Mouse (Mus musculus): ENCODE data around the gene Ranbp10. TPM values are rescaled to one million over a fixed set of nuclear protein-coding genes. Genes with fewer than 3 reads are reported as not detected.
A peak's percentile ranks its signal among the peaks of the same experiment; 100 is the strongest.

Ranbp10 gene
- polyA plus RNA-seq, 1 experiment from 2014 or later, result 11.7 TPM

DNA sequence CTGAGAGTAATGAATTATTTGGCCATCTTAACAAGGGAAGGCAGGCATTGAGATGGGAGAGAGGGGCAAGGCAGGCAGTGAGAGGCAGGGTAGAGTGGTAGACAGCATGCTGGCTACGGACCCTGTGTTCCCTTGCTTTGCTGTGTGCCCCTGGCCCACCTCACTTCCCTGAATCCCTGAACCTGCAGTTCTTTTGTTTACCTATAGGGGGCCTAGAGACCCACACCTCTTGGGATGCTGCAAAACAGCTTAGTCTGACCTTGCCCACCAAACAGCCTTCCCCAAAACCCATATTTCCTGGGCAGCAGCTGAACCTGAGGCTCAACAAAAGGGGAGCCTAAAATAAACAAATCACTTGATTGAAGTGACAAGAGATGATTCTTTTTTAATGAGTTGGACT lies 56.5 kb downstream of the Ranbp10 start:
- Histone ChIP-seq H3K9me3 (ENCODE audit: control insufficient read depth, low read length) (no peaks in the 10 kb centered on the region), H3K4me3 (ENCODE audit: low read depth, low read length) (no peak overlapping the region), H3K4me1 (replicated peaks; ENCODE audit: control insufficient read depth, insufficient read depth, low read length) (no peaks in the 10 kb centered on the region), H3K36me3 (ENCODE audit: control insufficient read depth, insufficient read depth, low read length) (peaks cover 71% of the 10 kb centered on the region), H3K27ac (ENCODE audit: low read depth) (no peak overlapping the region), H3K9ac (ENCODE audit: low read length) (no peak overlapping the region), H3K4me2 (ENCODE audit: low read length) (no peak overlapping the region), H3K27me3 (replicated peaks; ENCODE audit: control insufficient read depth, insufficient read depth, low read length) (no peaks in the 10 kb centered on the region)
- 76% methylated on average over 1 of the region's 1 CpGs for WGBS
- ATAC-seq (replicated peaks; ENCODE audit: low FRiP score, low TSS enrichment, low read depth) (peak; percentile 51; the same call in 1 of the 2 replicates), DNase-seq (ENCODE audit: low spot score) (no peak)

DNA sequence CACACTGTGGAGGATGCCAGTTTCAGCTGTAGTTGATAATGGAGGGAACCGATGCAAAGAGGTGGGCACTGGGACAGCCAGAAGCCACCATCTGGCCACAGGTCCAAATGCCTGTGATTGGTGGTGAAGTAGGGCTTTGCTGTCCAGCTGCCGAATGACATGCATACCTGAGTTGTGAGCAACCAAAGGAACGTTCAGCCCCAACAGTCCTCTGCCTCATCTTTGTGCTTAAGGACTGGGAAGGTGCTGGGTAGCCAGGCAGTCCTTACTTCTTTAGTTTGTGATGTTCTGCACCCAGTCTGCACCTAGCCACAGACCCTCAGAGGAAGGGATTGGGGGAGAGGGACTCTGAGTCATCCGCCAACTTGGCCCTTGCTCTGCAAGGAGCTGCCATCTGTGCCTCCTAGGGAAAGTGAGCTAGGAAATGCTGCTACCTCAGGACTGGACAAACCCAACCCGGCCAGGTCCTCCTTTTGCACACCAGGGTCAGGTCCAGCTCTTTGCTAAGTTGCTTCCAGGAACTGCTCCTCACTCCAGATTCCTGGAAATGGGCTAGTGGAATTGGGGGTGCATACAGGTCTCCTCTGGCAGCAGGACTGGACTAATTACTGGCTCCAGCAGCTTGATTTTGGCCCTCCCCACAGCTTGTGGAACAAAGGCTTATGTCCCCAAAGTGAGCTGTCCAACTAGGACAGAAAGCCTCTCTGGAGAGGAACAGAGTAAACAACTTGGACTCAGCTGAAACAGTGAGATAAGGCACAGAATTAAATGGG lies 58.5 kb downstream of the Ranbp10 start:
- H3K4me2 ChIP-seq (ENCODE audit: low read length), result no peak overlapping the region
- H3K9me3 ChIP-seq (ENCODE audit: control insufficient read depth, low read length), result no peaks in the 10 kb centered on the region
- no peak overlapping the region for H3K4me3 ChIP-seq (ENCODE audit: low read depth, low read length)
- no peak overlapping the region for H3K9ac ChIP-seq (ENCODE audit: low read length)
- ATAC-seq (replicated peaks; ENCODE audit: low FRiP score, low TSS enrichment, low read depth) (no peak), DNase-seq (ENCODE audit: low spot score) (no peak)
- H3K27me3 ChIP-seq (replicated peaks; ENCODE audit: control insufficient read depth, insufficient read depth, low read length), result no peaks in the 10 kb centered on the region
- H3K4me1 ChIP-seq (replicated peaks; ENCODE audit: control insufficient read depth, insufficient read depth, low read length), result no peaks in the 10 kb centered on the region
- WGBS, result 93% methylated on average over 5 of the region's 5 CpGs
- peaks cover 54% of the 10 kb centered on the region for H3K36me3 ChIP-seq (ENCODE audit: control insufficient read depth, insufficient read depth, low read length)
- no peak overlapping the region for H3K27ac ChIP-seq (ENCODE audit: low read depth)

DNA sequence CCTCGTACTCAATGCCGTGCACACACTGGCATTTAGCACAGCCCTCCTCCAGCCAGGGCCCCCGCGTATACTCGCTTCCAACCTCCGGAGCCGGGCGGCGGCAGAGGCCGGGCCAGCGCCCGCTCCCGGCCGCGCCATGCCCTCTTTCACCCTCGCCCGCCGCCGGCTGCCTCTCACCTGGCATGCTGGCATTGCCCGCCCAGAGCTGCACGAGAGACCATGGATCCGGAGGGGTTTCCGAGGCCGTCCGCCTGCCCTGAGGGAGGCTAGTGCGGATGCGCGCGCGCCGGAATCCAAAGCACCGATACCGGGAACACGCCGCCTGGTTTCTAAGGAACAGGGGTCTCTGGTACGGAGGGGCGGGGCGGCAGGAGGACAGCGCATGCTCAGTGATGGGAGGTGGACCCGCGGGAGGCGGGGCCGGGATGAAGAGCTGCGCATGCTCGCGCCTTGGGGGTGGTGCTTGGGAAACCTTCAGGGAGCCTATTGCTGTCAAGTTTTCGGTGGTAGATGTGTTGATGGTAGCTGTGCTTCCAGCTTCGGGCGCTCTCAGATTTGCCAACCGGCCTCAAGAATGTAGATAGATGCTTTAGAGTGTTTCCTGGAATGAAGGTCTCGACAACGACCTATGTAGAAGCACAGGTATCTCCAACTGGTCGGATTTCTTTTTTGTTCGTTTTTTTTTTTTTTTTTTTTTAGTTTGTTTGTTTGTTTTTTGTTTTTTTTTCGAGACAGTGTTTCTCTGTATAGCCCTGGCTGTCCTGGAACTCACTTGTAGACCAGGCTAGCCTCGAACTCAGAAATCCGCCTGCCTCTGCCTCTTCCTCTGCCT lies 68.7 kb downstream of the Ranbp10 start, which contains the start of gene Gfod2:
Gfod2 (minus strand) TSS at position 388 of the 832 bp plus-strand sequence.
- no peaks in the 10 kb centered on the region for H3K27me3 ChIP-seq (replicated peaks; ENCODE audit: control insufficient read depth, insufficient read depth, low read length)
- peak; percentile 97 for DNase-seq (ENCODE audit: low spot score)
- 4% methylated on average over 57 of the region's 57 CpGs for WGBS
- peak within 1 kb of the TSS; percentile 85 for H3K4me2 ChIP-seq (ENCODE audit: low read length)
- peak within 1 kb of the TSS; percentile 14; the same call in 1 of the 2 replicates for H3K27ac ChIP-seq (ENCODE audit: low read depth)
- no peaks in the 10 kb centered on the region for H3K36me3 ChIP-seq (ENCODE audit: control insufficient read depth, insufficient read depth, low read length)
- H3K4me1 ChIP-seq (replicated peaks; ENCODE audit: control insufficient read depth, insufficient read depth, low read length), result peaks cover 3% of the 10 kb centered on the region; the same call in 1 of the 2 replicates
- peak within 1 kb of the TSS; percentile 84 for H3K4me3 ChIP-seq (ENCODE audit: low read depth, low read length)
- H3K9me3 ChIP-seq (ENCODE audit: control insufficient read depth, low read length), result no peaks in the 10 kb centered on the region
- H3K9ac ChIP-seq (ENCODE audit: low read length), result peak within 1 kb of the TSS; percentile 66
- ATAC-seq (replicated peaks; ENCODE audit: low FRiP score, low TSS enrichment, low read depth), result peak; percentile 92

DNA sequence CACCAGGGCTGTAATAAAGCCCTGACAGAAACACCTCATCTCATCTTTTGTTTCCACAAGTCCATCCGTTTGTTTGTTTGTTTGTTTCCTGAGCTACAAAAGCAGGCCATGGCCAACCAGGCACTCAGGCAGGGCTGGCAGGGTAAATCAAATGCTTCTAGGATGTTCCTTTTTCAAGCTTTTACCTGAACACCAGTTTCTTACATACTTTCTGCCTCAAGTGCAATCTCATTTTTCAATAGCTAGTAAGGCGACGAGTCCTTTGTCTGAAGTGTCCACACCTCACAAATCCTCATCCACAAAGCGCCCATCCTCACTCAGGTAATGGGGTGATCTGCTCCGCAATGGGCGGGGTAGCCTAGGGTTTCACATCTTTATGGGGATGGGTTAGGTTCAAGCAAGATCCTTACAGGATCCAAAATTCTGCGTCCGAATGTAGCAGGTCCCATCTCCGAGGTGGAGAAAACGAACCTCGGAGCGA lies 69.3 kb downstream of the Ranbp10 start:
- Histone ChIP-seq H3K4me2 (ENCODE audit: low read length) (peak overlapping the region; percentile 85), H3K27ac (ENCODE audit: low read depth) (peak overlapping the region; percentile 14; the same call in 1 of the 2 replicates), H3K27me3 (replicated peaks; ENCODE audit: control insufficient read depth, insufficient read depth, low read length) (0 out of 2 replicates have a peak, but pooled peaks cover 3% of the 10 kb centered on the region), H3K4me1 (replicated peaks; ENCODE audit: control insufficient read depth, insufficient read depth, low read length) (peaks cover 3% of the 10 kb centered on the region; the same call in 1 of the 2 replicates), H3K9me3 (ENCODE audit: control insufficient read depth, low read length) (no peaks in the 10 kb centered on the region), H3K9ac (ENCODE audit: low read length) (peak overlapping the region; percentile 66), H3K36me3 (ENCODE audit: control insufficient read depth, insufficient read depth, low read length) (no peaks in the 10 kb centered on the region), H3K4me3 (ENCODE audit: low read depth, low read length) (peak overlapping the region; percentile 84)
- WGBS, result 1% methylated on average over 12 of the region's 12 CpGs
- ATAC-seq (replicated peaks; ENCODE audit: low FRiP score, low TSS enrichment, low read depth) (peak; percentile 20; the same call in 1 of the 2 replicates), DNase-seq (ENCODE audit: low spot score) (no peak)

DNA sequence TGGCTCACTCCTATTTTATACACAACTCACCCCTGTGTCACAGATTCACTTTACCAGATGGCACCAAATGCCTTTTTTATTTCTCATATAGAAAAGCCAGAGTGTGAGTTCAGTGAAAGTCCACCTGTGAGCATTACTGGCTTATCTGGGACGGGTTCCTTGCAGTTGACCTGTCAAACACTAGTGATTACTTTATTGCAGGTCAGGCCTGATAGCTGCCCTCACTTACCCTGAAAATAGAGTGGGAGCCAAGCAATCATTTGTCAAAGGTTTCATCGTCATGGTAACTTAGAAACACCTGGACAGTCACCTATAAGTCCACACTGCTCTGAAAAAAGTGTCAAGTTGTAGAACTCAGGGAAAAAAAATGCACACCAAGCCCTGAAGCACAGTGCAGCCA lies 72.5 kb downstream of the Ranbp10 start:
- H3K27me3 ChIP-seq (replicated peaks; ENCODE audit: control insufficient read depth, insufficient read depth, low read length), result 0 out of 2 replicates have a peak, but pooled peaks cover 7% of the 10 kb centered on the region
- ATAC-seq (replicated peaks; ENCODE audit: low FRiP score, low TSS enrichment, low read depth) (no peak), DNase-seq (ENCODE audit: low spot score) (no peak)
- no peak overlapping the region for H3K4me2 ChIP-seq (ENCODE audit: low read length)
- no peaks in the 10 kb centered on the region for H3K36me3 ChIP-seq (ENCODE audit: control insufficient read depth, insufficient read depth, low read length)
- H3K4me1 ChIP-seq (replicated peaks; ENCODE audit: control insufficient read depth, insufficient read depth, low read length), result peaks cover 13% of the 10 kb centered on the region
- no peak overlapping the region for H3K9ac ChIP-seq (ENCODE audit: low read length)
- H3K9me3 ChIP-seq (ENCODE audit: control insufficient read depth, low read length), result no peaks in the 10 kb centered on the region
- H3K4me3 ChIP-seq (ENCODE audit: low read depth, low read length), result no peak overlapping the region
- 46% methylated on average over 2 of the region's 2 CpGs for WGBS
- H3K27ac ChIP-seq (ENCODE audit: low read depth), result no peak overlapping the region

DNA sequence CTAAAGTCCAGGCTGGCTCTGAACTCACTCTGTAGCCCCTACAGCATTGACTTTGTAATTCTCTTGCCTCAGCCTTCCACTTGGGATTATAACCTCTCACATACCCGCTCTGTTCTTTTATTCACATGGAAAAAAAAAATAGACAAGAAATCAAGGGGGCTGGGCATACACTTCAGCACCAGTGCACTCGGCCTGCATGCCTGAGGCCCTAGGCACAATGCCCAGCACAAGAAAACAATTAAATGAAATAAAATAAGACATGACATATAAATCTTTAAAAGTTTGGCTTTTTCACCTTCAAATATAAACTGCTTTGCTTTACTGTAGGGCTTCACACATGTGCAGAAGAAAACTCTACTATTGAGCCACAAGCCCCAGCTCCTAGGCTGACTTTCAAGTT lies 73.2 kb downstream of the Ranbp10 start:
- no peak overlapping the region for H3K9ac ChIP-seq (ENCODE audit: low read length)
- no peak overlapping the region for H3K4me2 ChIP-seq (ENCODE audit: low read length)

DNA sequence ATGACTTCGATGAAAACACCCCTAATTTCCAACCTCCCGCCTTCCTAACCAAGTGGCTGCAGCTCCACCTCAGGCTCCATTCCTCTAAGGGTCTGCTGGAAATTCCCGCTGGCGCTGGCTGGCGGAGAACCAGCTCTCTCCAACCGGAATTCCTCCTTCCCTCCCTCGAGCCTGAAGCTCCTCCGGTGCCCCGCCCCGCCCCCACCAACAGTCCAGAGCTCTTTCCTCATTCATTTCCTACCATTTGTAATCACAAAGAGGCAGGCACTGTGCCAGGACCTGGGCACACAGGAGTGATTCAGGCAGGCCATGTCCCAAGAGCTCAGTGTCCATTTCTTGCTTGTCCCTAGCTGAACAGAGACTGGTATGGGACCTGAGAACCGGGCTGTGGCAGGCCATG lies 76.5 kb downstream of the Ranbp10 start:
- WGBS, result 8% methylated on average over 11 of the region's 11 CpGs
- no peak overlapping the region for H3K4me2 ChIP-seq (ENCODE audit: low read length)
- no peaks in the 10 kb centered on the region for H3K9me3 ChIP-seq (ENCODE audit: control insufficient read depth, low read length)
- no peak overlapping the region for H3K4me3 ChIP-seq (ENCODE audit: low read depth, low read length)
- no peaks in the 10 kb centered on the region for H3K36me3 ChIP-seq (ENCODE audit: control insufficient read depth, insufficient read depth, low read length)
- H3K9ac ChIP-seq (ENCODE audit: low read length), result no peak overlapping the region
- H3K27me3 ChIP-seq (replicated peaks; ENCODE audit: control insufficient read depth, insufficient read depth, low read length), result 0 out of 2 replicates have a peak, but pooled peaks cover 7% of the 10 kb centered on the region
- H3K27ac ChIP-seq (ENCODE audit: low read depth), result peak overlapping the region; percentile 48; the same call in 1 of the 2 replicates
- H3K4me1 ChIP-seq (replicated peaks; ENCODE audit: control insufficient read depth, insufficient read depth, low read length), result peaks cover 17% of the 10 kb centered on the region
- DNase-seq (ENCODE audit: low spot score), result peak; percentile 66
- ATAC-seq (replicated peaks; ENCODE audit: low FRiP score, low TSS enrichment, low read depth), result 0 out of 2 replicates have a peak, but pooled peaks have one; percentile 27

More for the DNA sequence above, 73.2 kb downstream of the Ranbp10 start:
- ATAC-seq (replicated peaks; ENCODE audit: low FRiP score, low TSS enrichment, low read depth), result no peak
- Histone ChIP-seq H3K4me1 (replicated peaks; ENCODE audit: control insufficient read depth, insufficient read depth, low read length) (peaks cover 14% of the 10 kb centered on the region), H3K9me3 (ENCODE audit: control insufficient read depth, low read length) (no peaks in the 10 kb centered on the region), H3K27me3 (replicated peaks; ENCODE audit: control insufficient read depth, insufficient read depth, low read length) (0 out of 2 replicates have a peak, but pooled peaks cover 7% of the 10 kb centered on the region), H3K4me3 (ENCODE audit: low read depth, low read length) (no peak overlapping the region), H3K27ac (ENCODE audit: low read depth) (no peak overlapping the region), H3K36me3 (ENCODE audit: control insufficient read depth, insufficient read depth, low read length) (no peaks in the 10 kb centered on the region)
- DNase-seq (ENCODE audit: low spot score), result no peak
- WGBS, result 74% methylated on average over 2 of the region's 2 CpGs

DNA sequence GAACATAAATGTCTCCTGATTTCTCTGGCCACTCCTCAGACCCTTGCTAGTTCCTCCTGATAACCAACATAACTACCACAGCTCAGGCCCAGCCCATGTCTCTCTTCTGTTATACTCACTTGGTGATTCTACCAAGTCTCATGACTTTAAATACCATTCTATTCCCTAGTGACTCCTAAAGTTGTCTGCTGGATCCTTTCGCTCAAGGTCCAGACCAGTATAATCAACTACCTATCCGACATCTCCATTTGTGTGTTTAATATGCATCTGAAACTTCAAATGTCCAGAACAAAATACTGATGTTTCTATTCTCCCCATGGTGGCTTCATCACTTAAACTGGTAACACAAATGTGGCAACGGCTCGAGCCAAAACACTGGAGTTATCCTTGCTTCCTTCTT lies 83.8 kb downstream of the Ranbp10 start:
- WGBS, result 85% methylated on average over 4 of the region's 4 CpGs
- no peaks in the 10 kb centered on the region for H3K36me3 ChIP-seq (ENCODE audit: control insufficient read depth, insufficient read depth, low read length)
- no peak for DNase-seq (ENCODE audit: low spot score)
- H3K9ac ChIP-seq (ENCODE audit: low read length), result no peak overlapping the region
- no peaks in the 10 kb centered on the region for H3K9me3 ChIP-seq (ENCODE audit: control insufficient read depth, low read length)
- ATAC-seq (replicated peaks; ENCODE audit: low FRiP score, low TSS enrichment, low read depth), result no peak
- no peak overlapping the region for H3K4me2 ChIP-seq (ENCODE audit: low read length)
- no peaks in the 10 kb centered on the region for H3K27me3 ChIP-seq (replicated peaks; ENCODE audit: control insufficient read depth, insufficient read depth, low read length)
- peaks cover 6% of the 10 kb centered on the region; the same call in 1 of the 2 replicates for H3K4me1 ChIP-seq (replicated peaks; ENCODE audit: control insufficient read depth, insufficient read depth, low read length)
- no peak overlapping the region for H3K4me3 ChIP-seq (ENCODE audit: low read depth, low read length)
- H3K27ac ChIP-seq (ENCODE audit: low read depth), result no peak overlapping the region
